ENCODE assay signal across 10 mouse cellular contexts in the genomic region with DNA sequence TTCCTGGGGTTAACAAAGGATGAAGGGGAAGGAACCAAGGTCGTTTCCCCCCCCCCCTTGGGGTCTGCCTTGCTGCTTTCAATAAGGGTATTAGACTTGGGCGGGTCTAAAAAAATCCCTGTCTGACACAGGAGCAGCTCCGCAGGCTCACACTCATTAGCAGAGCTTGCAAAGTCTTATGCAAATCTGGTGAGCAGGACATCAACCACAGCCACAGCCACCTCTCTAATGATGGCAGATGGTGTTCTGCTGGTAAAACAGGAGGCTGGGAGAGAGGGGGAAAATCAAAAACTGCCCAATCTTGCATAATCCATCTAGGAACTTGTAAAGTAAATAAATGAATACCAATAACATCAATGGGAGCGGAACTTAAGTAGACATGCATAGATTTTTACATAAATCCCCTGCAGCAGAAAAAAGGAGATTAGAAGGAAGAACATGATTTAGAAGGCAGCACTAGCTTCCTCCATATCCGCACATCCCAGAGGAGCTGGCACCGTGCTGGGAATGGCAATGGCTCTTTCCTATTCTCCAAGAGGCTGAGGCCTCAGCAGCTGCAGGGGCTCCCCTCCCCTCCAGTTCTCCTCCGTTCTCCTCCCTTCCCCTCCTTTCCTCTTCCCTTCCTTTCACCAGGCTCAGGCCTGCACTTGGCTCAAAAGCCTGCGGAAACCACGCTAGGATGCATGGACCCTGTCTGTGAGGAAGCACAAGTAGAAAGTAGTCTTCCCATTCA.
DNase-seq lines count a peak whose midpoint lies in the region; ATAC-seq lines count a peak whose summit lies in the region.
"Had no signal": no experiment of that assay in that cellular context is flagged by ENCODE, and none has a peak within 500 bp of the region (broad histone marks: within the 10 kb centered on the region; RNA-seq: fewer than 3 reads in every experiment).

No protein-coding gene starts in this region.

- H3K27me3 ChIP-seq in embryonic facial prominence, embryonic 14.5 days (replicated peaks; ENCODE audit: control insufficient read depth, insufficient read depth, low read length), result no peaks in the 10 kb centered on the region
- no peaks in the 10 kb centered on the region for H3K27me3 ChIP-seq in hindbrain, embryonic 16.5 days (replicated peaks; ENCODE audit: control insufficient read depth, insufficient read depth, low read length)
- H3K27me3 ChIP-seq in midbrain, embryonic 15.5 days (replicated peaks), result no peaks in the 10 kb centered on the region
- no peaks in the 10 kb centered on the region for H3K27me3 ChIP-seq in heart, embryonic 10.5 days (ENCODE audit: insufficient read depth, poor library complexity, severe bottlenecking)
- H3K27me3 ChIP-seq: embryonic facial prominence, embryonic 13.5 days had no signal

- no peaks in the 10 kb centered on the region for H3K4me1 ChIP-seq in embryonic facial prominence, embryonic 14.5 days (ENCODE audit: control insufficient read depth, insufficient read depth, low read length)
- peaks cover 5% of the 10 kb centered on the region; the same call in 1 of the 2 replicates for H3K4me1 ChIP-seq in hindbrain, embryonic 16.5 days (ENCODE audit: control insufficient read depth, insufficient read depth, low read depth, low read length)
- H3K4me1 ChIP-seq in midbrain, embryonic 15.5 days, result peaks cover 14% of the 10 kb centered on the region
- 0 out of 2 replicates have a peak, but pooled peaks cover 2% of the 10 kb centered on the region for H3K4me1 ChIP-seq in heart, embryonic 10.5 days
- H3K4me1 ChIP-seq: embryonic facial prominence, embryonic 13.5 days had no signal

- peak; percentile 21 for DNase-seq in embryo, embryonic 11 days
- DNase-seq in embryo, embryonic 10 days (ENCODE audit: low spot score), result no peak
- peak; percentile 24 for DNase-seq in embryonic facial prominence, embryonic 14.5 days (ENCODE audit: low spot score)
- no peak for DNase-seq in urinary bladder, postnatal 10 days (ENCODE audit: low spot score)
- DNase-seq in heart, embryonic 10.5 days (ENCODE audit: low spot score), result no peak
- no peak for DNase-seq in ovary, postnatal 14 days (ENCODE audit: low spot score)
- DNase-seq: lung, adult 18-20 months had no signal

- no peak overlapping the region for H3K4me3 ChIP-seq in embryonic facial prominence, embryonic 14.5 days (ENCODE audit: low read depth, low read length)
- no peak overlapping the region for H3K4me3 ChIP-seq in hindbrain, embryonic 16.5 days (ENCODE audit: low read length)
- H3K4me3 ChIP-seq in midbrain, embryonic 15.5 days, result no peak overlapping the region
- H3K4me3 ChIP-seq in heart, embryonic 10.5 days, result no peak overlapping the region
- H3K4me3 ChIP-seq: embryonic facial prominence, embryonic 13.5 days had no signal

- H3K27ac ChIP-seq in embryonic facial prominence, embryonic 14.5 days (replicated peaks; ENCODE audit: low read depth, low read length), result no peak overlapping the region
- 0 out of 2 replicates have a peak overlapping the region, but pooled peaks have one; percentile 48 for H3K27ac ChIP-seq in hindbrain, embryonic 16.5 days (ENCODE audit: low read depth, low read length)
- peak overlapping the region; percentile 71 for H3K27ac ChIP-seq in midbrain, embryonic 15.5 days
- no peak overlapping the region for H3K27ac ChIP-seq in heart, embryonic 10.5 days
- H3K27ac ChIP-seq: embryonic facial prominence, embryonic 13.5 days had no signal

- no peak overlapping the region for H3K9ac ChIP-seq in embryonic facial prominence, embryonic 14.5 days (ENCODE audit: low read depth, low read length)
- no peak overlapping the region; the same call in 1 of the 2 replicates for H3K9ac ChIP-seq in hindbrain, embryonic 16.5 days (ENCODE audit: low read depth, low read length)
- H3K9ac ChIP-seq in midbrain, embryonic 15.5 days, result no peak overlapping the region
- H3K9ac ChIP-seq: embryonic facial prominence, embryonic 13.5 days had no signal

- no peaks in the 10 kb centered on the region for H3K36me3 ChIP-seq in embryonic facial prominence, embryonic 14.5 days (ENCODE audit: control insufficient read depth, insufficient read depth, low read length)
- no peaks in the 10 kb centered on the region for H3K36me3 ChIP-seq in hindbrain, embryonic 16.5 days (ENCODE audit: control insufficient read depth, insufficient read depth, low read length)
- no peaks in the 10 kb centered on the region for H3K36me3 ChIP-seq in midbrain, embryonic 15.5 days (replicated peaks)
- H3K36me3 ChIP-seq in heart, embryonic 10.5 days, result no peaks in the 10 kb centered on the region
- H3K36me3 ChIP-seq: embryonic facial prominence, embryonic 13.5 days had no signal

- WGBS in embryonic facial prominence, embryonic 14.5 days, result 29% methylated on average over 9 of the region's 9 CpGs
- 26% methylated on average over 9 of the region's 9 CpGs for WGBS in hindbrain, embryonic 16.5 days
- 9% methylated on average over 9 of the region's 9 CpGs for WGBS in midbrain, embryonic 15.5 days
- 29% methylated on average over 9 of the region's 9 CpGs for WGBS in heart, embryonic 10.5 days

- H3K4me2 ChIP-seq in embryonic facial prominence, embryonic 14.5 days (ENCODE audit: low read depth, low read length), result no peak overlapping the region
- H3K4me2 ChIP-seq in hindbrain, embryonic 16.5 days (ENCODE audit: low read length), result no peak overlapping the region
- peak overlapping the region; percentile 13; the same call in 1 of the 2 replicates for H3K4me2 ChIP-seq in midbrain, embryonic 15.5 days
- H3K4me2 ChIP-seq: embryonic facial prominence, embryonic 13.5 days had no signal

- ATAC-seq in embryonic facial prominence, embryonic 14.5 days (ENCODE audit: low read depth), result no peak
- ATAC-seq in hindbrain, embryonic 16.5 days, result peak; percentile 78
- ATAC-seq in midbrain, embryonic 15.5 days (replicated peaks), result peak; percentile 94

- no peaks in the 10 kb centered on the region for H3K9me3 ChIP-seq in embryonic facial prominence, embryonic 14.5 days (ENCODE audit: control insufficient read depth, low read length)
- H3K9me3 ChIP-seq in hindbrain, embryonic 16.5 days (ENCODE audit: control insufficient read depth, low read length), result no peaks in the 10 kb centered on the region
- no peaks in the 10 kb centered on the region for H3K9me3 ChIP-seq in midbrain, embryonic 15.5 days
- H3K9me3 ChIP-seq in heart, embryonic 10.5 days, result no peaks in the 10 kb centered on the region

Comparison
In these comparisons a context has a peak if more than half of its experiments do, and no peak if none do; other contexts are left out.
1. DNase-seq: peak in embryo, embryonic 11 days (single experiment) and embryonic facial prominence, embryonic 14.5 days (single experiment); none in embryo, embryonic 10 days (single experiment), urinary bladder, postnatal 10 days (single experiment), heart, embryonic 10.5 days (single experiment) and ovary, postnatal 14 days (single experiment).
2. H3K27ac ChIP-seq: peak in hindbrain, embryonic 16.5 days (single experiment) and midbrain, embryonic 15.5 days (single experiment); none in embryonic facial prominence, embryonic 14.5 days (single experiment) and heart, embryonic 10.5 days (single experiment).